Mouse (Mus musculus) kidney, adult 2 months (tissue): ENCODE measurements at regions not wholly inside any gene's neighbourhood (a gene's known extent, or its start where the extent isn't known, plus 50 kb on each side); places are given as distances from the start of the nearest gene placed in this dataset.

Source experiments
- CTCF ChIP-seq: fragments of 200-500 bp; conservative IDR thresholded peaks from 2 replicates; pipeline ENCODE4 v1.5.1; 2011; ENCODE audit warnings: low read depth, mild to moderate bottlenecking, control low read depth, low read length, moderate library complexity, mixed read lengths; ENCODE audit not compliant: insufficient read depth, insufficient read length
- POLR2A ChIP-seq: fragments of 200-500 bp; IDR thresholded peaks from one replicate; pipeline ENCODE4 v1.6.1; 2011; ENCODE audit warnings: low read depth, low read length, control low read depth

- TF ChIP-seq CTCF: no peak
- no peak for TF ChIP-seq POLR2A
Measured at GRCm38 (mm10) chr14:114549101-114549500, 542.9 kb upstream of the Gpc5 start.
